Mouse (Mus musculus): ENCODE results near the gene Ctsl. TPM values are rescaled to one million over a fixed set of nuclear protein-coding genes. Genes with fewer than 3 reads are reported as not detected.

Ctsl gene
- 143 and 159 TPM in 2 replicates for polyA plus RNA-seq (2016; fragmentation: Nextera tagmentation; extraction: Ambion mirVana)

DNA sequence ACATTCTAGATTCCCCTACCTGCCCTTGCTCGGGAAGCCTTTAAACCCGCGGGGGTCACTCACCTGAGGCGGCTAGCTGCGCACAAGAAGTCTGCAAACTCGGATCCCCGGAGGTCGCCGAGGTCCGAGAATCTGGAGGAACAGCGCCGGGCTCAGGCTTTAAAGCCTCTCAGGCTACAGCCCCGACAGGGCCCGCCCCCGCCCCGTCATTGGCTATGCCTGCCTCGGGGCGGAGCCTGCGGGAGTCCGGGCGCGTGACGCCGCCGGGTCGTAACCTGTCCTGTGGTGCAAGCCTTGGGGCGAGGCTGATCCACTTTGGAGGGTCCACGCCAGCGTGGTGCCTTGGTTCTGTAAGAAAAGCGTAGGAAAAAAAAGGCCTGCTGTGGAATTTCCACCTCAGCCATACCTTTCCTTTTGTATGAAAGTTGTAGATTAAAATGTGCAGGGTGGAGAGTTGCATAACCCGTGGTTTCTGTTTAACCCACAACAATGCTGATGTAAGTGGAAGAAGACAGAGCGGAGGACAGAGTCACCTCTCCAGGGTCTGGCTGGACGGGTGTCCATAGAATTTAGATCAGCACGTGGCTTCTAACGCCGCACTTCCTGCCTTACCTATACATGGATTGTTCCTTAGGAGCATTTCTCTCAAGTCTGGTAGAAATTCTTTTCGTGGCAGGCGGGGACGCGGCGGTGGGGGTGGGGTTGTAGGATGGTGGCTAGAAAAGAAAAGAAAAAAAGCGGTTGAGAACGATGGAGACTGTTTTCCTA is at the start of gene Ctsl:
Gene Ctsl (minus strand): TSS at position 718 of the 768 bp plus-strand sequence.
- Histone ChIP-seq H3K36me3 (peaks cover 36% of the 10 kb centered on the region), H3K4me3 (peak within 1 kb of the TSS; percentile 80), H3K27me3 (ENCODE audit: low read depth, poor library complexity, severe bottlenecking) (no peaks in the 10 kb centered on the region), H3K4me1 (peaks cover 16% of the 10 kb centered on the region), H3K9me3 (replicated peaks) (no peaks in the 10 kb centered on the region), H3K27ac (replicated peaks) (peak within 1 kb of the TSS; percentile 87)
- whole genome bisulfite sequencing: under 1% methylated on average over 43 of the region's 43 CpGs
- peak; percentile 93 for DNase-seq (ENCODE audit: low spot score)

- Histone ChIP-seq H3K27ac (replicated peaks) (no peak overlapping the region), H3K4me1 (no peaks in the 10 kb centered on the region), H3K9me3 (replicated peaks) (no peaks in the 10 kb centered on the region), H3K27me3 (ENCODE audit: low read depth, poor library complexity, severe bottlenecking) (no peaks in the 10 kb centered on the region), H3K36me3 (no peaks in the 10 kb centered on the region), H3K4me3 (no peak overlapping the region)
- DNase-seq (ENCODE audit: low spot score): no peak
- 73% methylated on average over 5 of the region's 5 CpGs for WGBS
Measured at GRCm38 (mm10) chr13:64416955-64417601, 46.4 kb upstream of the Ctsl start.

DNA sequence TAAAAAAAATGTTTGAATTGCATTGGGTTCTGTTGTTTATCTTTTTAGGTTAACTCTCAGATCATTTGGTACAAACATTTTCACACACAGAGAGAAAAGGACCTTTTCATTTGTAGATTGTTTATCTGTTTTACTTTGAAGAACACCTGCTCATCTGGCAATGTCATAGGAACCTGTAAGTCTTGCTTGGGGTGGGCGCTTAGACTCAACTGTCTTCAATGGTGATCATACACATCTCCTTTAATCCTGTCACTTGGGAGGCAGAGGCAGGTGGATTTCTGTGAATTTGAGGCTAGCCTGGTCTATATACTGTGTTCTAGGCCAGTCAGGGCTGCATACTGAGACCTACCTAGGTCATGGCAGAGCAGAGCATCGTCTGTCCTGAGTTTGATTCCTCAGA is 45.0 kb upstream of the Ctsl start:
- WGBS: 87% methylated on average over 2 of the region's 2 CpGs
- H3K27ac ChIP-seq (replicated peaks): no peak overlapping the region

GRCm38 (mm10) chr13:64412752-64413257 is 42.1 kb upstream of the Ctsl start:
- WGBS: 87% methylated on average over 2 of the region's 2 CpGs
- DNase-seq (ENCODE audit: low spot score): no peak
- Histone ChIP-seq H3K4me1 (no peaks in the 10 kb centered on the region), H3K4me3 (no peak overlapping the region), H3K27ac (replicated peaks) (no peak overlapping the region), H3K27me3 (ENCODE audit: low read depth, poor library complexity, severe bottlenecking) (no peaks in the 10 kb centered on the region), H3K9me3 (replicated peaks) (no peaks in the 10 kb centered on the region), H3K36me3 (no peaks in the 10 kb centered on the region)

More for the DNA sequence above, 45.0 kb upstream of the Ctsl start:
- H3K27me3 ChIP-seq (ENCODE audit: low read depth, poor library complexity, severe bottlenecking): no peaks in the 10 kb centered on the region
- H3K4me1 ChIP-seq: no peaks in the 10 kb centered on the region
- no peaks in the 10 kb centered on the region for H3K36me3 ChIP-seq
- H3K4me3 ChIP-seq: no peak overlapping the region
- H3K9me3 ChIP-seq (replicated peaks): no peaks in the 10 kb centered on the region
- DNase-seq (ENCODE audit: low spot score): no peak

GRCm38 (mm10) chr13:64411282-64411681 is 40.6 kb upstream of the Ctsl start:
- no peaks in the 10 kb centered on the region for H3K27me3 ChIP-seq (ENCODE audit: low read depth, poor library complexity, severe bottlenecking)
- WGBS: 88% methylated on average over 2 of the region's 2 CpGs
- no peaks in the 10 kb centered on the region for H3K36me3 ChIP-seq
- H3K9me3 ChIP-seq (replicated peaks): no peaks in the 10 kb centered on the region
- no peaks in the 10 kb centered on the region for H3K4me1 ChIP-seq
- no peak for DNase-seq (ENCODE audit: low spot score)
- no peak overlapping the region for H3K27ac ChIP-seq (replicated peaks)
- H3K4me3 ChIP-seq: no peak overlapping the region

DNA sequence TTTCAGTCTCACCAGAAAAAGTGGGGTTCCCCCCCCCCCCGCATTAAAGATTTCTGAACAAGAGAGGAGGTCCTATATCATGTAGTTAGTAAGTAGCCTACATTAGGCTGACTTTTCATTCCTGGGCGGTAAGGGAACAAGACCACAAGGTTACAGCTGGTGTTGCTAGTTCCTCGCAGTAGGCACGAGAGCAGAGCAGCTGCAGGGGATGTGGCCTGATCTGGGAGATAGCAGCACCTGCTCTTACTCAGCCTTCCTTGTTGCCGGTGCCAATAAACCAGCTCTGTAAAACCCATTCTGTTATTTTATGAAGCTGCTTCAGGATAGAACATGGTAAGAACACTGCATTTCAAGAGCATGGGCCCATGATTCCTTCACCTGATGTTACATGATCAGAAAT is 39.9 kb upstream of the Ctsl start:
- Histone ChIP-seq H3K27me3 (ENCODE audit: low read depth, poor library complexity, severe bottlenecking) (no peaks in the 10 kb centered on the region), H3K4me1 (no peaks in the 10 kb centered on the region), H3K9me3 (replicated peaks) (no peaks in the 10 kb centered on the region), H3K27ac (replicated peaks) (no peak overlapping the region), H3K36me3 (no peaks in the 10 kb centered on the region), H3K4me3 (no peak overlapping the region)
- 94% methylated on average over 5 of the region's 5 CpGs for WGBS
- DNase-seq (ENCODE audit: low spot score): no peak

- 94% methylated on average over 5 of the region's 5 CpGs for WGBS
- Histone ChIP-seq H3K4me1 (no peaks in the 10 kb centered on the region), H3K27me3 (ENCODE audit: low read depth, poor library complexity, severe bottlenecking) (no peaks in the 10 kb centered on the region), H3K4me3 (no peak overlapping the region), H3K27ac (replicated peaks) (no peak overlapping the region), H3K36me3 (no peaks in the 10 kb centered on the region), H3K9me3 (replicated peaks) (no peaks in the 10 kb centered on the region)
- DNase-seq (ENCODE audit: low spot score): no peak
Measured at GRCm38 (mm10) chr13:64407992-64408391, 37.3 kb upstream of the Ctsl start.

GRCm38 (mm10) chr13:64405550-64405949 is 34.9 kb upstream of the Ctsl start:
- no peaks in the 10 kb centered on the region for H3K27me3 ChIP-seq (ENCODE audit: low read depth, poor library complexity, severe bottlenecking)
- no peak overlapping the region for H3K4me3 ChIP-seq
- H3K27ac ChIP-seq (replicated peaks): no peak overlapping the region
- DNase-seq (ENCODE audit: low spot score): no peak
- no peaks in the 10 kb centered on the region for H3K36me3 ChIP-seq
- H3K9me3 ChIP-seq (replicated peaks): no peaks in the 10 kb centered on the region
- WGBS: 88% methylated on average over 6 of the region's 6 CpGs
- no peaks in the 10 kb centered on the region for H3K4me1 ChIP-seq

GRCm38 (mm10) chr13:64403519-64403918 is 32.8 kb upstream of the Ctsl start:
- Histone ChIP-seq H3K27me3 (ENCODE audit: low read depth, poor library complexity, severe bottlenecking) (no peaks in the 10 kb centered on the region), H3K4me1 (no peaks in the 10 kb centered on the region)
- 74% methylated on average over 3 of the region's 3 CpGs for WGBS

GRCm38 (mm10) chr13:64402951-64403460 is 32.3 kb upstream of the Ctsl start:
- H3K27ac ChIP-seq (replicated peaks): no peak overlapping the region
- no peaks in the 10 kb centered on the region for H3K27me3 ChIP-seq (ENCODE audit: low read depth, poor library complexity, severe bottlenecking)
- H3K4me1 ChIP-seq: no peaks in the 10 kb centered on the region
- H3K36me3 ChIP-seq: no peaks in the 10 kb centered on the region
- DNase-seq (ENCODE audit: low spot score): no peak
- no peaks in the 10 kb centered on the region for H3K9me3 ChIP-seq (replicated peaks)
- no peak overlapping the region for H3K4me3 ChIP-seq
- 87% methylated on average over 8 of the region's 8 CpGs for WGBS

More at GRCm38 (mm10) chr13:64403519-64403918, 32.8 kb upstream of the Ctsl start:
- Histone ChIP-seq H3K27ac (replicated peaks) (no peak overlapping the region), H3K9me3 (replicated peaks) (no peaks in the 10 kb centered on the region), H3K4me3 (no peak overlapping the region), H3K36me3 (no peaks in the 10 kb centered on the region)
- DNase-seq (ENCODE audit: low spot score): no peak

DNA sequence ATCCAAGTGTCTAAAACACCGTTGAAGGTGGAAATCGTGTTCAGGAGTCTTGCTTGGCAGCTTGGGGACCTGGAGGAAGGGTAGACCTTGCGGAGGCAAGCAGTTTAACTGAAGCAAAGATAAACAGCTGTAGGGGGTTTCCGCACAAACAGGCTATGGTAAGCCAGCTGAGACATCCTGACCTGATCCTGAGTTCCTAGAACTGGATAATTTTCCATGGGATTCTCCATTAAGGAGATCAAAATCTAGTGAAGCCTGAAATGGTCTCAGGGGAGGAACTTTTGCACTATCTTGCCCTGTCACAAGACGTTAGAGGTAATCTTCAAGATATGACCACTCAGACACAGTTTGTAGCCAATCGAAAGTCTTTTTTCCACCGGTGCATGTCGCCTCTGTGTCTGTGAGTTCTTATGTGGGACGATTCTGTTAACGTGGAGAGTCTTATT is 31.8 kb upstream of the Ctsl start:
- H3K4me1 ChIP-seq: no peaks in the 10 kb centered on the region
- no peak overlapping the region for H3K27ac ChIP-seq (replicated peaks)
- no peaks in the 10 kb centered on the region for H3K9me3 ChIP-seq (replicated peaks)
- 90% methylated on average over 10 of the region's 10 CpGs for WGBS
- H3K4me3 ChIP-seq: no peak overlapping the region
- no peak for DNase-seq (ENCODE audit: low spot score)
- H3K36me3 ChIP-seq: no peaks in the 10 kb centered on the region
- no peaks in the 10 kb centered on the region for H3K27me3 ChIP-seq (ENCODE audit: low read depth, poor library complexity, severe bottlenecking)

DNA sequence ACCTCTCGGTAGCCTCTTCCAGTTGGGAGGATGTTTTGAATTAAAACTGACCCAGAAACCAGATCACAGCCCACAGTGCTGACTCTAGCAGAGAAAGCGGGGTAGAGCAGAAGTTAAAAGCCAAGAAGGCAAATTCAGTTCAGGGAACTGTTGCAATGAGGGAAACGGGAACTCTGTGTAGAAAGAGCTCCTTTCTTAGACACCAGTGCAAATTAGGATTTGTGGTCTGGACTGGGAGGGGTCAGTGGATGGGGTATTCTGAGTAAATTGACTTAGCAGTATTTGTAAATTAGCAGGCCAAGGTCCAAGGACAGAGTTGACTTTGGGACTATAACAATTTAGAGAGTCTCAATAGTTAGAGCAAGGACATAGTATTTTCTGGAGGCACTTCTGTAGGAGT is 31.3 kb upstream of the Ctsl start:
- no peak for DNase-seq (ENCODE audit: low spot score)
- no peaks in the 10 kb centered on the region for H3K9me3 ChIP-seq (replicated peaks)
- no peaks in the 10 kb centered on the region for H3K27me3 ChIP-seq (ENCODE audit: low read depth, poor library complexity, severe bottlenecking)
- H3K36me3 ChIP-seq: no peaks in the 10 kb centered on the region
- no peaks in the 10 kb centered on the region for H3K4me1 ChIP-seq
- H3K4me3 ChIP-seq: no peak overlapping the region
- WGBS: 75% methylated on average over 3 of the region's 3 CpGs
- no peak overlapping the region for H3K27ac ChIP-seq (replicated peaks)
